Mouse (Mus musculus) G1E (cell line): ENCODE measurements at regions not wholly inside any gene's neighbourhood (a gene's known extent, or its start where the extent isn't known, plus 50 kb on each side); places are given as distances from the start of the nearest gene placed in this dataset.

Source experiments
- ATAC-seq: 2 replicates; pipeline ENCODE4 v1.8.0; 2016; ENCODE audit warnings: mild to moderate bottlenecking; ENCODE audit not compliant: insufficient number of reproducible peaks, poor library complexity, low FRiP score, severe bottlenecking; ENCODE audit errors: extremely low read depth
- DNase-seq: peaks from one replicate; pipeline ENCODE4 v3.0.0; 2012; ENCODE audit warnings: low spot score
- H3K27me3 ChIP-seq: 2 replicates; pipeline ENCODE4 v1.6.1; 2012; ENCODE audit warnings: mild to moderate bottlenecking, low read length, inconsistent platforms; ENCODE audit not compliant: insufficient read depth
- H3K36me3 ChIP-seq: replicated peaks from 2 replicates; pipeline ENCODE3; 2012; ENCODE audit warnings: mild to moderate bottlenecking, inconsistent platforms
- H3K4me1 ChIP-seq: 2 replicates; pipeline ENCODE4 v1.6.1; 2012; ENCODE audit warnings: low read depth, low read length, inconsistent platforms, mixed read lengths; ENCODE audit not compliant: insufficient read depth
- H3K4me3 ChIP-seq: 2 replicates; pipeline ENCODE4 v1.5.1; 2012; ENCODE audit warnings: low read depth, mild to moderate bottlenecking, inconsistent platforms, low read length, moderate library complexity, mixed read lengths
- H3K9me3 ChIP-seq: replicated peaks from 2 replicates; pipeline ENCODE4 v1.6.1; 2012; ENCODE audit warnings: inconsistent platforms
- CTCF ChIP-seq: IDR thresholded peaks from 2 replicates; pipeline ENCODE4 v1.5.1; 2012; ENCODE audit warnings: low read depth, low read length, inconsistent platforms, mixed read lengths
- GATA1 ChIP-seq: IDR thresholded peaks from 2 replicates; pipeline ENCODE4 v1.6.1; 2012; ENCODE audit warnings: borderline replicate concordance, low read length, inconsistent platforms, mixed read lengths
- GATA2 ChIP-seq: IDR thresholded peaks from 2 replicates; pipeline ENCODE4 v1.6.1; 2012; ENCODE audit warnings: low read depth, low read length, inconsistent platforms, borderline replicate concordance
- POLR2AphosphoS5 ChIP-seq: IDR thresholded peaks from 2 replicates; pipeline ENCODE4 v1.6.1; 2012; ENCODE audit warnings: low read depth, low read length, inconsistent platforms; ENCODE audit not compliant: insufficient replicate concordance
- TAL1 ChIP-seq: conservative IDR thresholded peaks from 2 replicates; pipeline ENCODE4 v1.6.1; 2012; ENCODE audit warnings: low read depth, low read length, inconsistent platforms, mixed read lengths

DNA sequence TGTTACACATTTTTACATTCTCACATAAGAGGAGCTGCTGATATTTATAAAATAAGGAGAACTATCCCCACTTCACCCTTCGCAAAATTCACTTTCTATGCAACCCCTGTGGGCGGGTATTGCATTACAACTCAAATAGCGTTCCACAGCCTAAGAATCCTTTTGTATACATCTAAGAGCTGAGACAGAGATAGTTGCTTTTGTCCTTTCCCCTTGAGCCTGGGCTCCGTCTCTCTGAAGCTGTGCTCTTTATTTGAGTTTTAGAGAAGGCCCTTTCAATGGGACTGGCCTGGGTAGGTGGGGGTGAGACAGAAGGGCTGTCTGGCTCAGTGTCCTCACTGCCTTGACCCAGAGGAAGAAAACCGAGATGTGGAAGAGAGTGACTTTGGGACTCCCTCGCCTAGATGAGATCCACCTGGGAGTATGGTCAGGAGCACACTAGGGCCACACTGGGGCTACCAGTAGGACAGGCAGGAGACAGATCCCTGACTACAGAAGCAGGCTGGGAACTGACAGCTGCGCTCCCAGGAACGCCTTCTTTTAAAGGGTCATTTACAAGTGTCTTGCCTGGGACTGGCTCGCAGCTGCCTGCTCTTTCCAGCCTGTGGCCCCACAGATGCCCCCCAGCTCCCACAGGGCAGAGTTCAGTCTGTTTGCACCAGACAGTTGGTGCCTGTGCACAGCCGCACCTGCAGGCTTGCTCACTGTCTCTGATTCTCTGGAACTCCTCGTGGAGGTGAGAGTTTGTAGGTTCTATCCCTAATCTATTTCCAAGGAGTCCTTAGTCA lies 204.5 kb upstream of the Pou3f3 start:
- Histone ChIP-seq H3K36me3 (no peaks in the 10 kb centered on the region), H3K4me1 (no peaks in the 10 kb centered on the region), H3K27me3 (no peaks in the 10 kb centered on the region), H3K9me3 (peaks cover 45% of the 10 kb centered on the region), H3K4me3 (no peak overlapping the region)
- TF ChIP-seq GATA2 (no peak), GATA1 (no peak), CTCF (no peak), POLR2AphosphoS5 (no peak), TAL1 (no peak)
- ATAC-seq (no peak), DNase-seq (no peak)

GRCm38 (mm10) chr1:42491644-42492277 lies 203.8 kb upstream of the Pou3f3 start:
- no peaks in the 10 kb centered on the region for H3K27me3 ChIP-seq
- ATAC-seq (no peak), DNase-seq (no peak)
- H3K4me3 ChIP-seq: no peak overlapping the region; the same call in 1 of the 2 replicates
- H3K36me3 ChIP-seq: no peaks in the 10 kb centered on the region
- H3K4me1 ChIP-seq: no peaks in the 10 kb centered on the region
- TF ChIP-seq CTCF (no peak), GATA1 (no peak), TAL1 (no peak), POLR2AphosphoS5 (no peak), GATA2 (no peak)
- peaks cover 39% of the 10 kb centered on the region for H3K9me3 ChIP-seq

- peaks cover 36% of the 10 kb centered on the region for H3K9me3 ChIP-seq
- no peak for TF ChIP-seq TAL1
- TF ChIP-seq POLR2AphosphoS5: no peak
- no peak for TF ChIP-seq GATA2
- TF ChIP-seq CTCF: no peak
- no peak for TF ChIP-seq GATA1
- DNase-seq (no peak), ATAC-seq (no peak)
- no peaks in the 10 kb centered on the region for H3K27me3 ChIP-seq
- no peaks in the 10 kb centered on the region for H3K4me1 ChIP-seq
- no peaks in the 10 kb centered on the region for H3K36me3 ChIP-seq
- no peak overlapping the region for H3K4me3 ChIP-seq
Measured at GRCm38 (mm10) chr1:42496022-42496421, 199.5 kb upstream of the Pou3f3 start.

DNA sequence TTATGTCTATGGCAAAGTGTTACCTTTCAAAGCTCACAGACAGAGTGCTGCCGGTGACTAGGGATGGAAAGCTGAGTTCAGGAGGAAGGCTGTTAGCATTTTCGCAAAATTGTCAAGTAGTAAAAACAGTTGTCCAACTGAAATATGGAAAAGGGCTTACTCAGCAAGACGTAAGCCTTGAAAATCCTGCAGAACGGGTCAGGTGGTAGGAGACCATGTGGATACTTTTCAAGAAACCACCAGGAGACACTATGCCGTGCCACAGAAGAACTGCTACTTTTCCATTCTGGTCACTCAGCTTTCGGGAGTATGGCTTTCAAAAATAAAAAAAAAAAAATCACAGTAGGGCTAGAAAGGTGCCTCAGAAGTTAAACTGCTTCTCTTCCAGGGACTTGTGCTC lies 199.1 kb upstream of the Pou3f3 start:
- no peaks in the 10 kb centered on the region for H3K4me1 ChIP-seq
- H3K36me3 ChIP-seq: no peaks in the 10 kb centered on the region
- ATAC-seq: no peak
- no peaks in the 10 kb centered on the region for H3K27me3 ChIP-seq
- H3K4me3 ChIP-seq: no peak overlapping the region
- DNase-seq: no peak
- peaks cover 35% of the 10 kb centered on the region for H3K9me3 ChIP-seq
- TF ChIP-seq TAL1 (no peak), GATA2 (no peak), POLR2AphosphoS5 (no peak), GATA1 (no peak), CTCF (no peak)

- Histone ChIP-seq H3K9me3 (peaks cover 26% of the 10 kb centered on the region), H3K4me1 (no peaks in the 10 kb centered on the region), H3K4me3 (no peak overlapping the region), H3K36me3 (no peaks in the 10 kb centered on the region), H3K27me3 (no peaks in the 10 kb centered on the region)
- DNase-seq: no peak
- TF ChIP-seq TAL1: no peak
- TF ChIP-seq POLR2AphosphoS5: no peak
- ATAC-seq: no peak
Measured at GRCm38 (mm10) chr1:42498901-42499300, 196.7 kb upstream of the Pou3f3 start.

DNA sequence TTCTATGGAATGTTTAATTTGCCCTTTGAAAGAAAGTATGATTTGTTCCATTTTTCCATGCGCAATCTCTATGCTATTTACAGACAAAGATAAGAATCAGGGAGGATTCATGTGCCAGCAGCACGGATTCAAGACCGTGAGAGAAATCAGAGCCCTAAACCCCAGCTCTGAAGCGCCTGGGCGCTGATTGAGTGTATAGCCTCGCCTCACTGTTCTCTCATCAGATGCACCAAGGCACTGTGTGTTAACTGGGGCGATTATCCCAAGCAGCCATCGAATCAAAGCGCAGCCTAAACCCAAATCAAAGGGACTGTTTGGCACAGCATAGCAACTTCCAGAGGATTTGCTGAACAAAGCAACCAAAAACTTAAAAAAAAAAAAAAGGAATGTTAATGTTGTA lies 191.1 kb upstream of the Pou3f3 start:
- H3K36me3 ChIP-seq: no peaks in the 10 kb centered on the region
- DNase-seq (no peak), ATAC-seq (no peak)
- no peaks in the 10 kb centered on the region for H3K4me1 ChIP-seq
- H3K9me3 ChIP-seq: peaks cover 39% of the 10 kb centered on the region
- H3K4me3 ChIP-seq: no peak overlapping the region
- no peaks in the 10 kb centered on the region for H3K27me3 ChIP-seq
- TF ChIP-seq TAL1 (no peak), GATA1 (no peak), CTCF (no peak), POLR2AphosphoS5 (no peak), GATA2 (no peak)
